Mouse (Mus musculus) heart, postnatal 0 days (tissue): ENCODE data around the gene Ercc6l2.
"Not testable (repeated sequence)": the region's sequence is repeated elsewhere in the genome, so short reads cannot be mapped to it uniquely, and the experiment has no call there.

Source experiments
- CTCF ChIP-seq: IDR thresholded peaks from 2 replicates; pipeline ENCODE4 v1.5.1; 2016; ENCODE audit warnings: antibody characterized with exemption, control low read depth, low read depth
- EP300 ChIP-seq: IDR thresholded peaks from 2 replicates; pipeline ENCODE4 v1.6.1; 2016; ENCODE audit warnings: antibody characterized with exemption, low read depth

DNA sequence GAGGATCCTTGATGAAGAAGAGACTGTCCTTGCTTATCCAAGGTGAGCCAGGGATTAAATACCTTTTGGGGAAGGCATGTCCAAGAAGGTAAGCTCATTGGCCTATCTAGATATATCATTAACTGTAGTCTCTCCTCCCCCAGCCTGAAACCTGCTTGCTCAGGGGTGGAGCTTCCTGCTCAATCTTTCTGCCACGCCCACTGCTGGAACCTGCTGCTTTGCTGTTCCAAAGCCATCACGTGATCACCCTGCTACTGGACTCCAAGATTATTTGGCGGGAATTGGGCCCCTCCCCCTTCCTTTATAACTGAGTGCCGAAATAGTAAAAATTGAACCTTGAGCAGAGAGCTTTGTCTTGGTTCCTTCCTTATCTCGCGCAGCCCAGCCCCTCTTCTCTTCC is 109.0 kb downstream of the Ercc6l2 start:
- not testable (repeated sequence) for TF ChIP-seq CTCF, EP300
